Mouse (Mus musculus): ENCODE data around the gene Otop2. TPM values are rescaled to one million over a fixed set of nuclear protein-coding genes. Genes with fewer than 3 reads are reported as not detected.

The Otop2 gene
- polyA plus RNA-seq, 1 experiment from 2014 or later = not detected

DNA sequence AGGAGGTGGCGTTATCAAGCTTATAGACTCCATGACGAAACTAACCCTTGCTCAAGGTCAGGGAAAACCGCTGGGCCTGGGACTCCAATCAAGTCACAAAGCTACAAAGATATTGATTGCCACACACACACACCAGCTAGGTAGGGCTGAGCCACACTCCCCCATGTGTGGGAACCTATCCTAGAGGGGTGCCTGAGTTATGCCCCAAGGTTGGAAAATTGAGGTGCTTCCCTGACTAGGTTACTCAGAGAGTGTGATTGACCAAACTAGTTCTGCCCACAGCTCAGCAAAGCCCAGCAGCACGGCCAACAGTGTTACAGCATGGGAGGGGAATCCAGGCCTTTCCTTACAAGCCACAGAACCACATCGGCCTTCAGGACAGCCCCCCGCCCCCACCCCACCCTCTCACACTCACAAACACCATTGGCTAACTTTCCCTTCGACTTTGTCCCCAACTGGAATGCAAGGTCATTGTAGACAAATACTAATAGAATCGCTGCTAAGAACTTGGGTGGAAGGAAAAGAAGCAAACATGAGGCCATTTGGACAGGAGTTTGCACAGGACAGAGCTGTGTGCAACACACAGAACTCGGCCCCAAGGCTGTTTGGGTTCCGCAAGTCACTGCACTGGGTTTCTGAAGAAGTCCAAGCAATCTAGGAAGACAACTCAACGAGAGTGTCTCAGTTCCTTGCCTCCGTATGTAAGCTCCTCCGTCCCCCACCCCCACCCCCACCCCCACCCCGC is 14.2 kb upstream of the Otop2 start:
- Histone ChIP-seq H3K27me3 (ENCODE audit: low read depth, poor library complexity, severe bottlenecking) (peaks cover 24% of the 10 kb centered on the region), H3K9me3 (replicated peaks) (no peaks in the 10 kb centered on the region), H3K4me3 (no peak overlapping the region), H3K36me3 (no peaks in the 10 kb centered on the region), H3K27ac (no peak overlapping the region), H3K4me1 (peaks cover 10% of the 10 kb centered on the region)
- no peak for DNase-seq (ENCODE audit: low spot score)
- 73% methylated on average over 14 of the region's 14 CpGs for WGBS

GRCm38 (mm10) chr11:115295939-115296338 is 11.0 kb upstream of the Otop2 start:
- H3K4me3 ChIP-seq = no peak overlapping the region
- peaks cover 10% of the 10 kb centered on the region for H3K4me1 ChIP-seq
- H3K27me3 ChIP-seq (ENCODE audit: low read depth, poor library complexity, severe bottlenecking) = peaks cover 47% of the 10 kb centered on the region
- no peak overlapping the region for H3K27ac ChIP-seq
- H3K36me3 ChIP-seq = no peaks in the 10 kb centered on the region
- 91% methylated on average over 11 of the region's 11 CpGs for WGBS
- no peak for DNase-seq (ENCODE audit: low spot score)
- no peaks in the 10 kb centered on the region for H3K9me3 ChIP-seq (replicated peaks)

GRCm38 (mm10) chr11:115296471-115297210 is 10.3 kb upstream of the Otop2 start:
- Histone ChIP-seq H3K27me3 (ENCODE audit: low read depth, poor library complexity, severe bottlenecking) (peaks cover 47% of the 10 kb centered on the region), H3K4me3 (peak overlapping the region; percentile 60)
- 58% methylated on average over 21 of the region's 21 CpGs for WGBS

GRCm38 (mm10) chr11:115297214-115297826 is 9.6 kb upstream of the Otop2 start, which contains the start of gene Fads6:
Gene Fads6, minus strand, starts transcription at chr11:115297663.
- peaks cover 47% of the 10 kb centered on the region for H3K27me3 ChIP-seq (ENCODE audit: low read depth, poor library complexity, severe bottlenecking)
- no peaks in the 10 kb centered on the region for H3K9me3 ChIP-seq (replicated peaks)

More at GRCm38 (mm10) chr11:115296471-115297210, 10.3 kb upstream of the Otop2 start:
- Histone ChIP-seq H3K36me3 (no peaks in the 10 kb centered on the region), H3K9me3 (replicated peaks) (no peaks in the 10 kb centered on the region), H3K4me1 (peaks cover 10% of the 10 kb centered on the region), H3K27ac (0 out of 2 replicates have a peak overlapping the region, but pooled peaks have one; percentile 27)
- no peak for DNase-seq (ENCODE audit: low spot score)

DNA sequence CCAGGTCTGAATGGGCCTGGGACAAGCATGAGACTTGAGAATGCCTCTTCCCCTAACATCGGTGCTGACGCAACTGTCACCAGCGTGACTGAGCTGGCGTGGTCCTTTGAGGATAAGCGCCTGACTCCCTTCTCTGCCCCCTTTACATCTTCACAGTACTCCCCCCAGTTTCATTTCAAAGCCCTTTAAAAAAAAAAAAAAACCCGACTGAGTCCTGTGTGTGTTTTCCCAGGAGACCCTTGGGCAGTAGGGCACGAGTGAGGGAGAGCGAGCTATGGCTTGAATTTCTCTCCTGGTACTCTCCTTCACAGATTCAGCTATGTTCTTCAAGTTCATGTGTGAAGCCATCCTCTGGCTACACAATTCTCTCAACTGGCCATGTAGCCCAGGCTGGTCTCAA is 8.8 kb upstream of the Otop2 start:
- Histone ChIP-seq H3K36me3 (no peaks in the 10 kb centered on the region), H3K9me3 (replicated peaks) (no peaks in the 10 kb centered on the region), H3K27ac (no peak overlapping the region), H3K4me3 (no peak overlapping the region), H3K27me3 (ENCODE audit: low read depth, poor library complexity, severe bottlenecking) (peaks cover 47% of the 10 kb centered on the region), H3K4me1 (peaks cover 10% of the 10 kb centered on the region)
- DNase-seq (ENCODE audit: low spot score) = no peak
- WGBS = 59% methylated on average over 8 of the region's 8 CpGs

More at GRCm38 (mm10) chr11:115297214-115297826, 9.6 kb upstream of the Otop2 start, which contains the start of gene Fads6:
- H3K4me1 ChIP-seq = peaks cover 10% of the 10 kb centered on the region
- H3K27ac ChIP-seq = peak within 1 kb of the TSS; percentile 27; the same call in 1 of the 2 replicates
- under 1% methylated on average over 44 of the region's 44 CpGs for WGBS
- peak within 1 kb of the TSS; percentile 60 for H3K4me3 ChIP-seq
- H3K36me3 ChIP-seq = no peaks in the 10 kb centered on the region
- peak; percentile 60 for DNase-seq (ENCODE audit: low spot score)

DNA sequence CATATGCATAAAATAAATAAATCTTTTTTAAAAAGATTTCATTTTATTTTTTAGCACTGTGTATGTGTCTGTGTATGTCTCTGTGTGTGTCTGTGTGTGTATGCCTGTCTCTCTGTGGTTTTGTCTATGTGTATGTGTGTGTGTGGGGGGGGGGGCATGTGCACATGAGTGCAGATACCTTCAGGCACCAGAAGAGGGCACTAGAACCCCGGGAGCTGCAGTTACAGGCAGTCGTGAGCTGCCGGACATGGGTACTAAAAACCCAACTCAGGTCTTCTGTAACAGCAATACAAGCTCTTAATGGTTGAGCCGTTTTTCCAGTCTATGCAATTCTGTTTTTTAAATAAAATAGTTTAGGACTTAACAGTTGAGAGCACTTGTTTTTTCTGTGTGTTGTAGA is 6.2 kb upstream of the Otop2 start:
- Histone ChIP-seq H3K36me3 (no peaks in the 10 kb centered on the region), H3K4me3 (no peak overlapping the region), H3K9me3 (replicated peaks) (no peaks in the 10 kb centered on the region), H3K27me3 (ENCODE audit: low read depth, poor library complexity, severe bottlenecking) (peaks cover 55% of the 10 kb centered on the region), H3K27ac (no peak overlapping the region), H3K4me1 (peaks cover 10% of the 10 kb centered on the region)
- no peak for DNase-seq (ENCODE audit: low spot score)
- 77% methylated on average over 4 of the region's 4 CpGs for WGBS

DNA sequence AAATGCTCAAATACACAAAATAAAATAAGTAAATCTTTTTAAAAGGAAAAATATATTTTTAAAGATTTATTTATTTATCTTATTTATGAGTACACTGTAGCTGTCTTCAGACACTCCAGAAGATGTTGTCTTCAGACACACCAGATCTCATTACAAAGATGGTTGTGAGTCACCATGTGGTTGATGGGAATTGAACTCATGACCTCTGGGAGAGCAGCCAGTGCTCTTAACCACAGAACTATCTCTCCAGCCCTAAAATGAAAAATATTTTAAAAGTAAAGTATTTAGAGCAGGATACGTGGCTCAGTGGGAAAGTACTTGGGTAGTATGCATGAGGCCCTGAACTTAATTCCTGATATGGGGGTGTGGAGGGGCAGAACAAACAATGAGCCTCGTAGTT is 5.6 kb upstream of the Otop2 start:
- DNase-seq (ENCODE audit: low spot score) = no peak
- 94% methylated on average over 2 of the region's 2 CpGs for WGBS
- H3K27me3 ChIP-seq (ENCODE audit: low read depth, poor library complexity, severe bottlenecking) = peaks cover 55% of the 10 kb centered on the region

DNA sequence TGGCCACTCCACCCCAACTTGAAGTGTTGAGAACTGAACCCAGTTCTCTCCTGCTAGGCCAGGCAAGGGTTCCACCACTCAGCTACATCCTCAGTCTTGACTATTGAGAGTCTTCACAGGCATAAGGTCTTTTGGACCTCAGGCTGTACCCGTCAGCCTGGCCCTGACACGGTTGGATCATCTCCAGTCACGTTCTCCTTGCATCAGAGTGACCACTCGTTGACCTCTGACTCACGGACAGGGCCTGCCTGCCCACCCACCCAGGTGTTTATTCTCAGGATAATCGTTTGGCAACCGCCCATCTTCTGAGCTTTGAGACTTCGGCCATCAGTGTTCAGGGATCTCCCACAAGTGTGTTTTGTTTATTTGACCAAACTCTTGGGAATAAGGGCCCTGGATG is 3.8 kb upstream of the Otop2 start:
- WGBS = 67% methylated on average over 8 of the region's 8 CpGs
- peaks cover 7% of the 10 kb centered on the region for H3K4me1 ChIP-seq
- no peak overlapping the region for H3K27ac ChIP-seq
- DNase-seq (ENCODE audit: low spot score) = no peak
- no peaks in the 10 kb centered on the region for H3K36me3 ChIP-seq
- peaks cover 55% of the 10 kb centered on the region for H3K27me3 ChIP-seq (ENCODE audit: low read depth, poor library complexity, severe bottlenecking)
- no peak overlapping the region for H3K4me3 ChIP-seq
- no peaks in the 10 kb centered on the region for H3K9me3 ChIP-seq (replicated peaks)

More for the DNA sequence above, 5.6 kb upstream of the Otop2 start:
- Histone ChIP-seq H3K9me3 (replicated peaks) (no peaks in the 10 kb centered on the region), H3K4me3 (no peak overlapping the region), H3K4me1 (peaks cover 10% of the 10 kb centered on the region), H3K27ac (no peak overlapping the region), H3K36me3 (no peaks in the 10 kb centered on the region)

GRCm38 (mm10) chr11:115308781-115309180 is 1.8 kb downstream of the Otop2 start:
- Histone ChIP-seq H3K27ac (no peak overlapping the region), H3K9me3 (replicated peaks) (no peaks in the 10 kb centered on the region), H3K4me1 (peaks cover 7% of the 10 kb centered on the region), H3K4me3 (no peak overlapping the region), H3K27me3 (ENCODE audit: low read depth, poor library complexity, severe bottlenecking) (peaks cover 82% of the 10 kb centered on the region), H3K36me3 (no peaks in the 10 kb centered on the region)
- WGBS = 70% methylated on average over 1 of the region's 1 CpGs
- DNase-seq (ENCODE audit: low spot score) = no peak

- no peaks in the 10 kb centered on the region for H3K36me3 ChIP-seq
- H3K27ac ChIP-seq = no peak overlapping the region
- no peaks in the 10 kb centered on the region for H3K9me3 ChIP-seq (replicated peaks)
- no peak for DNase-seq (ENCODE audit: low spot score)
- peaks cover 93% of the 10 kb centered on the region for H3K27me3 ChIP-seq (ENCODE audit: low read depth, poor library complexity, severe bottlenecking)
- H3K4me1 ChIP-seq = peaks cover 12% of the 10 kb centered on the region
- 51% methylated on average over 2 of the region's 2 CpGs for WGBS
- no peak overlapping the region for H3K4me3 ChIP-seq
Observed at GRCm38 (mm10) chr11:115314249-115314648, 7.3 kb downstream of the Otop2 start.

- H3K9me3 ChIP-seq (replicated peaks) = no peaks in the 10 kb centered on the region
- no peaks in the 10 kb centered on the region for H3K36me3 ChIP-seq
- 63% methylated on average over 7 of the region's 7 CpGs for whole genome bisulfite sequencing
- peaks cover 100% of the 10 kb centered on the region for H3K27me3 ChIP-seq (ENCODE audit: low read depth, poor library complexity, severe bottlenecking)
- no peak for DNase-seq (ENCODE audit: low spot score)
- H3K27ac ChIP-seq = no peak overlapping the region
- H3K4me1 ChIP-seq = peaks cover 24% of the 10 kb centered on the region
- H3K4me3 ChIP-seq = no peak overlapping the region
Observed at GRCm38 (mm10) chr11:115317204-115317603, 10.2 kb downstream of the Otop2 start.

GRCm38 (mm10) chr11:115318245-115319027 is 11.5 kb downstream of the Otop2 start:
- WGBS = 5% methylated on average over 63 of the region's 63 CpGs
- Histone ChIP-seq H3K9me3 (replicated peaks) (no peaks in the 10 kb centered on the region), H3K27ac (no peak overlapping the region), H3K4me3 (peak overlapping the region; percentile 6), H3K27me3 (ENCODE audit: low read depth, poor library complexity, severe bottlenecking) (peaks cover 100% of the 10 kb centered on the region), H3K36me3 (no peaks in the 10 kb centered on the region), H3K4me1 (peaks cover 36% of the 10 kb centered on the region)
- DNase-seq (ENCODE audit: low spot score) = peak; percentile 54
